Mouse (Mus musculus) forebrain, embryonic 15.5 days (tissue): ENCODE measurements around the gene Crybg1. TPM values are rescaled to one million over a fixed set of nuclear protein-coding genes. Genes with fewer than 3 reads are reported as not detected.

Experiments
- ATAC-seq: fragments of 200-750 bp; cut with Nextera tagmentation; replicated peaks from 2 replicates; pipeline ENCODE4 v1.8.0; 2017; ENCODE audit warnings: mild to moderate bottlenecking, moderate TSS enrichment, moderate library complexity
- H3K27ac ChIP-seq: fragments of 300-500 bp; sonication (generic); replicated peaks from 2 replicates; pipeline ENCODE4 v1.5.1; 2015; ENCODE audit warnings: mild to moderate bottlenecking, inconsistent platforms
- H3K27me3 ChIP-seq: fragments of 300-500 bp; sonication (generic); 2 replicates; pipeline ENCODE4 v1.6.1; 2015; ENCODE audit warnings: inconsistent platforms
- H3K36me3 ChIP-seq: fragments of 300-500 bp; sonication (generic); 2 replicates; pipeline ENCODE4 v1.6.1; 2015; ENCODE audit warnings: mild to moderate bottlenecking, inconsistent platforms
- H3K4me1 ChIP-seq: fragments of 300-500 bp; sonication (generic); 2 replicates; pipeline ENCODE4 v1.6.1; 2015; ENCODE audit warnings: inconsistent platforms
- H3K4me2 ChIP-seq: fragments of 300-500 bp; sonication (generic); replicated peaks from 2 replicates; pipeline ENCODE4 v1.6.1; 2015; ENCODE audit warnings: mild to moderate bottlenecking, inconsistent platforms
- H3K4me3 ChIP-seq: fragments of 300-500 bp; sonication (generic); 2 replicates; pipeline ENCODE4 v1.5.1; 2015; ENCODE audit warnings: mild to moderate bottlenecking, inconsistent platforms
- H3K9ac ChIP-seq: fragments of 300-500 bp; sonication (generic); replicated peaks from 2 replicates; pipeline ENCODE4 v1.6.1; 2015; ENCODE audit warnings: mild to moderate bottlenecking, inconsistent platforms
- H3K9me3 ChIP-seq: fragments of 300-500 bp; sonication (generic); 2 replicates; pipeline ENCODE4 v1.6.1; 2016; ENCODE audit warnings: inconsistent platforms
- WGBS: fragments of 180-500 bp; shearing (Covaris S2); methylation state at CpG from one replicate; pipeline ENCODE4 v1.1.7; 2015; ENCODE audit warnings: mixed read lengths; 5-methylcytosine and 5-hydroxymethylcytosine counted together
- polyA plus RNA-seq: library from polyadenylated mRNA; unstranded; fragments of >200 nt; fragmentation: Nextera tagmentation; extraction: Ambion mirVana; gene quantifications from 2 replicates; pipeline ENCODE4 v1.2.1, GENCODE M21; 2015

The Crybg1 gene
- polyA plus RNA-seq, 1 experiment from 2014 or later, result 0.29 TPM

- H3K27ac ChIP-seq, result no peak overlapping the region
Observed at GRCm38 (mm10) chr10:43923096-43923495, 225.6 kb downstream of the Crybg1 start.

GRCm38 (mm10) chr10:43918696-43919608 lies 229.7 kb downstream of the Crybg1 start:
- Histone ChIP-seq H3K9me3 (no peaks in the 10 kb centered on the region), H3K4me2 (no peak overlapping the region), H3K4me3 (no peak overlapping the region), H3K9ac (no peak overlapping the region), H3K4me1 (no peaks in the 10 kb centered on the region), H3K27me3 (no peaks in the 10 kb centered on the region), H3K36me3 (no peaks in the 10 kb centered on the region), H3K27ac (no peak overlapping the region)
- WGBS, result 37% methylated on average over 17 of the region's 17 CpGs
- ATAC-seq, result peak; percentile 84

More at GRCm38 (mm10) chr10:43923096-43923495, 225.6 kb downstream of the Crybg1 start:
- Histone ChIP-seq H3K4me3 (no peak overlapping the region), H3K9ac (no peak overlapping the region), H3K4me1 (peaks cover 5% of the 10 kb centered on the region), H3K36me3 (no peaks in the 10 kb centered on the region), H3K4me2 (no peak overlapping the region), H3K9me3 (no peaks in the 10 kb centered on the region), H3K27me3 (no peaks in the 10 kb centered on the region)
- 95% methylated on average over 3 of the region's 3 CpGs for WGBS
- ATAC-seq, result no peak

- no peaks in the 10 kb centered on the region for H3K9me3 ChIP-seq
- WGBS, result 83% methylated on average over 2 of the region's 2 CpGs
- no peak overlapping the region for H3K4me3 ChIP-seq
- no peak overlapping the region for H3K9ac ChIP-seq
- H3K27ac ChIP-seq, result no peak overlapping the region
- H3K4me2 ChIP-seq, result no peak overlapping the region
- no peak for ATAC-seq
- H3K36me3 ChIP-seq, result no peaks in the 10 kb centered on the region
- H3K4me1 ChIP-seq, result no peaks in the 10 kb centered on the region
- no peaks in the 10 kb centered on the region for H3K27me3 ChIP-seq
Observed at GRCm38 (mm10) chr10:43916737-43917136, 231.9 kb downstream of the Crybg1 start.

GRCm38 (mm10) chr10:43916181-43916580 lies 232.5 kb downstream of the Crybg1 start:
- WGBS, result 81% methylated on average over 12 of the region's 12 CpGs
- Histone ChIP-seq H3K4me2 (no peak overlapping the region), H3K27me3 (no peaks in the 10 kb centered on the region), H3K4me1 (no peaks in the 10 kb centered on the region), H3K36me3 (0 out of 2 replicates have a peak, but pooled peaks cover 2% of the 10 kb centered on the region), H3K27ac (no peak overlapping the region), H3K4me3 (no peak overlapping the region), H3K9me3 (no peaks in the 10 kb centered on the region), H3K9ac (no peak overlapping the region)
- ATAC-seq, result no peak

GRCm38 (mm10) chr10:43912236-43912635 lies 236.4 kb downstream of the Crybg1 start:
- no peaks in the 10 kb centered on the region for H3K27me3 ChIP-seq
- no peaks in the 10 kb centered on the region for H3K9me3 ChIP-seq
- H3K36me3 ChIP-seq, result 0 out of 2 replicates have a peak, but pooled peaks cover 5% of the 10 kb centered on the region
- no peak overlapping the region for H3K9ac ChIP-seq
- H3K4me1 ChIP-seq, result no peaks in the 10 kb centered on the region
- no peak for ATAC-seq
- no peak overlapping the region for H3K27ac ChIP-seq
- 92% methylated on average over 3 of the region's 3 CpGs for WGBS
- H3K4me3 ChIP-seq, result no peak overlapping the region
- no peak overlapping the region for H3K4me2 ChIP-seq

- no peaks in the 10 kb centered on the region for H3K9me3 ChIP-seq
- 96% methylated on average over 8 of the region's 8 CpGs for WGBS
Observed at GRCm38 (mm10) chr10:43910873-43911142, 237.8 kb downstream of the Crybg1 start.

GRCm38 (mm10) chr10:43910032-43910872 lies 238.4 kb downstream of the Crybg1 start:
- Histone ChIP-seq H3K9me3 (no peaks in the 10 kb centered on the region), H3K4me2 (no peak overlapping the region), H3K4me1 (no peaks in the 10 kb centered on the region), H3K27me3 (no peaks in the 10 kb centered on the region), H3K4me3 (no peak overlapping the region), H3K36me3 (0 out of 2 replicates have a peak, but pooled peaks cover 5% of the 10 kb centered on the region), H3K27ac (no peak overlapping the region), H3K9ac (no peak overlapping the region)
- 87% methylated on average over 12 of the region's 12 CpGs for whole genome bisulfite sequencing
- ATAC-seq, result no peak

More at GRCm38 (mm10) chr10:43910873-43911142, 237.8 kb downstream of the Crybg1 start:
- Histone ChIP-seq H3K36me3 (0 out of 2 replicates have a peak, but pooled peaks cover 5% of the 10 kb centered on the region), H3K9ac (no peak overlapping the region), H3K4me3 (no peak overlapping the region), H3K27me3 (no peaks in the 10 kb centered on the region), H3K4me1 (no peaks in the 10 kb centered on the region), H3K4me2 (no peak overlapping the region), H3K27ac (no peak overlapping the region)
- no peak for ATAC-seq

GRCm38 (mm10) chr10:43904569-43904968 lies 244.1 kb downstream of the Crybg1 start:
- ATAC-seq, result no peak
- Histone ChIP-seq H3K9ac (no peak overlapping the region), H3K36me3 (no peaks in the 10 kb centered on the region), H3K4me1 (peaks cover 20% of the 10 kb centered on the region), H3K27me3 (no peaks in the 10 kb centered on the region), H3K4me3 (no peak overlapping the region), H3K27ac (no peak overlapping the region), H3K9me3 (no peaks in the 10 kb centered on the region), H3K4me2 (no peak overlapping the region)
- WGBS, result 98% methylated on average over 1 of the region's 1 CpGs

GRCm38 (mm10) chr10:43901578-43902194 lies 247.0 kb downstream of the Crybg1 start, which contains the start of the genes Qrsl1 and Rtn4ip1:
Gene Qrsl1 (minus strand): TSS chr10:43901745.
Gene Rtn4ip1 (plus strand): TSS chr10:43901807.
- H3K4me1 ChIP-seq, result peaks cover 20% of the 10 kb centered on the region
- H3K4me2 ChIP-seq, result peak within 1 kb of the TSS; percentile 67
- H3K27ac ChIP-seq, result peak within 1 kb of the TSS; percentile 63
- under 1% methylated on average over 40 of the region's 40 CpGs for WGBS
- peak; percentile 99 for ATAC-seq
- peak within 1 kb of the TSS; percentile 50 for H3K9ac ChIP-seq
- H3K9me3 ChIP-seq, result no peaks in the 10 kb centered on the region
- H3K27me3 ChIP-seq, result no peaks in the 10 kb centered on the region
- peak within 1 kb of the TSS; percentile 83 for H3K4me3 ChIP-seq
- H3K36me3 ChIP-seq, result no peaks in the 10 kb centered on the region

- no peaks in the 10 kb centered on the region for H3K27me3 ChIP-seq
- 8% methylated on average over 30 of the region's 30 CpGs for WGBS
- peak overlapping the region; percentile 50 for H3K9ac ChIP-seq
- no peaks in the 10 kb centered on the region for H3K9me3 ChIP-seq
- peak overlapping the region; percentile 63 for H3K27ac ChIP-seq
- peaks cover 20% of the 10 kb centered on the region for H3K4me1 ChIP-seq
- peak overlapping the region; percentile 67 for H3K4me2 ChIP-seq
- no peaks in the 10 kb centered on the region for H3K36me3 ChIP-seq
- H3K4me3 ChIP-seq, result peak overlapping the region; percentile 83
- peak; percentile 65; the same call in 1 of the 2 replicates for ATAC-seq
Observed at GRCm38 (mm10) chr10:43900883-43901570, 247.6 kb downstream of the Crybg1 start.
